Mouse (Mus musculus): Measurements from ENCODE around the gene Il12rb1.
"Not testable (repeated sequence)": the region's sequence is repeated elsewhere in the genome, so short reads cannot be mapped to it uniquely, and the experiment has no call there.

The Il12rb1 gene

GRCm38 (mm10) chr8:70801156-70801555, 7.1 kb upstream of the Il12rb1 start:
- no peak for DNase-seq (ENCODE audit: low spot score)

- no peak for DNase-seq (ENCODE audit: low spot score)
Observed at GRCm38 (mm10) chr8:70801830-70802229, 6.4 kb upstream of the Il12rb1 start.

DNA sequence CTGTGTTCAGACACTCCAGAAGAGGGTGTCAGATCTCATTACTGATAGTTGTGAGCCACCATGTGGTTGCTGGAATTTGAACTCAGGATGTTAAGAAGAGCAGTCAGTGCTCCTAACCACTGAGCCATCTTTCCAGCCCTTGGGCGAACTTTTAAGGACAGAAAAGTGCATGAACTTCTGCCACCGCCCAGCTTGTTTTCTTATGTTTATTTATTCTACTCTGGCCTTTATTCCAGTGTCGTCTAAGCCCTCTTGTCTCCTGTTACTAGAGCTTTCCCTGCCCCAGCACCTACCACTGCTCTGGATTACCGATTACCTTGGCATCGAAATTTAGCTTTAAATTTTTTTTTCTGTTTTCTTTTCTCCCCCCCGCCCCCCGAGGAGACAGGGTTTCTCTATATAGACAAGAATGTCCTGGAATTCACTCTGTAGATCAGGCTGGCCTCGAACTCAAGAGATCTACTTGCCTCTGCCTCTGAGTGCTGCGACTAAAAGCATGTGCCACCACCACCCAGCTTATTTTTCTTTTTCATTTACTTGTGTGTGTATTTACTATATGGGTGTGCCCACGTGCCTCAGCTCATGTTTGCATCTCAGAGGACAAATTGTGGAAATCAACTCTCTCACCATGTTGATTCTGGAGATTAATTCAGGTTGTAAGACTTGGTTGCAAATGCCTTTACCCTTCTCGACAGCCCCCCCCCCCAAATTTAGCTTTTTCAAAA, 5.3 kb upstream of the Il12rb1 start:
- DNase-seq (ENCODE audit: low spot score): no peak

- DNase-seq (ENCODE audit: low spot score): no peak
Observed at GRCm38 (mm10) chr8:70803761-70804480, 4.3 kb upstream of the Il12rb1 start.

DNA sequence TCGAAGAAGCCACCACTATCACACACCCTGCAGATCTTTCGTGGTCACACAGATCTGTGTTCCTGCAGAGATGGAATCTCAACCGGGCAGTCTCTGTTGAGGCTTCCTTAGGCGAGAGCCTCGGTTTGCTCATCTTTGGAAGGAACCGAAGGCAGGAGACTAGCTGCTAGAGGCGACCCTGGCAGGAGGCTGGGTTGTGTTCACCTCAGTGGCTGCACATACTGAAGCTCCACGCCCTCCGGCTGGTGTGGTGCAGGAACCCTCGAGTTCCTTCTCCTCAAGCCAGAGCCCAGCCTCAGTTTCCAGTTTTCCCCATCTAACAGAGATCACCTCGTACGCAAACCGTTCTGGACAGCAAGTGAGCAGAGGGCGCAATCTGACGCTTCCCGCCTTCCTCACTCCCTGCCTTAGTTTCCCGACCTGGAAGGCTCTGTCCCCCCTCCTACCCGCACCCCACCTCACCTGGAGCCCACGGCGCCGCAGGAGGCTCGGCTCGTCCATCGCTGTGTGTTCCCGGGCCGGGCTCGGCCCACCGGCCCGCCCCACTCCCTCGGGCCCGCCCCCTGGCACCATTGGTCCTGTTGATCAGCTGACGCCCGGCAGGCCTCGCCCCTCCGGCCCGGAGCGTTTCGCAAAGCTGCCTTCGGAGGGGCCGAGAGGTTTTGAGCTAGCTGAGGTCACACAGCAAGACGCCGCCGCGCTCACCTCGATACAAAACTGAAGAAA, 3.6 kb upstream of the Il12rb1 start, which contains the start of gene Mast3:
Gene Mast3 (minus strand): TSS at position 574 of the 726 bp plus-strand sequence.
- DNase-seq (ENCODE audit: low spot score): no peak

- DNase-seq (ENCODE audit: low spot score): no peak
Observed at GRCm38 (mm10) chr8:70806541-70806940, 1.7 kb upstream of the Il12rb1 start.

DNA sequence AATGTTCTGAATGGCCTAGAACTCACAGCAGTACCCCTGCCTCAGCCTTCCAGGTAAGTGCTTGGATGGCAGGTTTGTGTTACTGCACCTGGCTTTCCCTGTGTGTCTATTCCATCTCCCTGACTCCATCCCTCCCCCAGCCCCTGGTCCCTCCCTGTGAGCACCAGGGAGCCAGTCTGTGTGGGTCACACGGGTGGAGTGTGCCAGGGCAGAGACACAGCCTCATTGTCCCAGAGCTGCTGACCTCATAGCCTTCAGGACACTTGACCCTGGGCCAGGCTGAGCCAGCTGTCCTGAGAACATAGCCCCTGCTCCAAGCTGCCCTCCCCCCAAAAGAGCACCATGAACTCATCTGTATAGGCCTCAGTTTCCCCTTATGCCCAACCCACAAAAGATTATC, 945 bp upstream of the Il12rb1 start:
- no peak for DNase-seq (ENCODE audit: low spot score)

DNA sequence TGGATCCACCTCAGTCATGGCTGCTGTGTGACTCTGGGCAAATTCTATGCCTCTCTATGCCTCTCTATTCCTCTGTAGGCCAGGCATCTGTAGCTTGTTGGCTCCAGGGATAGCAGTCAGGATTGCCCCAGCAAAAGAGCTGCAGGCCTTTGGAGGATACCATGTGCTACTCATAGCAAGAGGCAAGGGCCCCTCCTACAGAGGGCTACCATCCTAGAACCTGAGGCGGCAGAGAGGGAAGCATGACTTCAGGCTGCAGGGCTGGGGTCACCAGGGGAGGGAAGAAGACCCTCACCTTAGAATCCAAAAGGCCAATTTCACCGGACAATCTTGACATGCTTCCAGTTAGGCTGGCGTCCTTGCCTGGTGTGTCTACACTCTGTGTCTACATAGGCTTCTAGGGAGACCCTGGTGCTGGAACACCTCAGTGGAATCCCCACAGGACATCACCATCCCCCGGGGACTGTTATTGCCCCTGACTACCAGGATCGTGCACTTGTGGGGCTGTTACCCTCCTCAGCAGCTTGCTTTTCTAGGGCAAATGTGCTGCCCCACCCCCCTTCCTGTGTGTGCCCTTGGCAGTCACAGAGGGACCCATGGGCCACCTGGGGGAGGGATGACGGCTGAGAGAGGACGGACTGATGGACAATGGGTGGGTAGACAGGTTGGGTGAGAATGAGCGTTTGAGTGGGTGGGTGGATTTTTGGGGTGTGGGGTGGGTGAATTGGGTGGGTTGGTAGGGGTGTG, 879 bp downstream of the Il12rb1 start:
- no peak for DNase-seq (ENCODE audit: low spot score)

DNA sequence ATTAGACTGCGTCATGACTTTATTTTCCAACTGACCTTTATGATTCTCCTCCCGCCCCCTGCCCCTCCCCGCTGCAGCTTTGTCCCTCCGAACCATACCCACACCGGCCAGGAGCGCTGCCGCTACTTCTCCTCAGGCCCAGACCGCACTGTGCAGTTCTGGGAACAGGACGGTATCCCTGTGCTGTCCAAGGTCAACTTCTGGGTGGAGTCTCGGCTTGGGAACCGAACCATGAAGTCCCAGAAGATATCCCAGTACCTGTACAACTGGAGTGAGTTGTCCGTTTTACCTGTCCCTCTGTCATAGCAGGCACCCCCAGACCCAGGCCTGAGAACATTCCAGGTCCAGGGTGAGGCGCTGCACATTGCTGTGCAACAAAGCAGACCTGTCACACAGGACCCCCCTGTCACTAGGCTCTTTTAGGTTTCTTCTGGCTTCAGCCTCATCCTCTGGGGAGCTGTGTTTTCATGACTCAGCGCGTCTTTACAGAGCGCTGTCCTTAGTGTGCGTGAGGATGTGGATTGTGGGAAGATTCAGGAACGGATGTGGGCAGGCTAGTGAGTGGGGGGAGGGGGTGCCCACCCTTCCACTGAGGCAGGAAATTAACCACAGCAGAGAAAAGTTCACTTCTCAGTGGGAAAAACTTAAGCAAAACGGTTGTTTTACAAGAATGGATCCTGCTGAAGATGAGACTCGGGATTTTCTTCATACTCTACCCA, 2.9 kb downstream of the Il12rb1 start:
- DNase-seq (ENCODE audit: low spot score): no peak

DNA sequence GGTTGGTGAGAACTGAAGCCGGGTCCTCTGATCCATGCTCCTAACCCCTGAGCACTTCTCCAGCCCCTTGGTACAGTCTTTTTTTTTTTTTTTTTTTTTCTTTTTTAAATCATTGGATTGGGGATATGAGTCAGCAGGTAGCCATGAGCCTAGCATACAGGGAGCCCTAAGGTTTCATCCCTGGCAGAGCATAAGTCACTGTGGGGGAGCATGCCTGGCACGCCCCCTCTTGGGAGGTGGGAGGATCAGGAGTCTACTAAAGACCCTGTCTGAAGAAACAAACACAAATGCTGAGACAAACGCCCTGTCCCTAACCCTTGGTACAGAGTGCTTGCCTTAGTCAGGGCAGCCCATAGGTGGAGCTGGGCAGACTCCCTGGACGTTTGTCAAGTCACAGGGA, 3.8 kb downstream of the Il12rb1 start:
- no peak for DNase-seq (ENCODE audit: low spot score)

- no peak for DNase-seq (ENCODE audit: low spot score)
Observed at GRCm38 (mm10) chr8:70812885-70813284, 4.6 kb downstream of the Il12rb1 start.

DNA sequence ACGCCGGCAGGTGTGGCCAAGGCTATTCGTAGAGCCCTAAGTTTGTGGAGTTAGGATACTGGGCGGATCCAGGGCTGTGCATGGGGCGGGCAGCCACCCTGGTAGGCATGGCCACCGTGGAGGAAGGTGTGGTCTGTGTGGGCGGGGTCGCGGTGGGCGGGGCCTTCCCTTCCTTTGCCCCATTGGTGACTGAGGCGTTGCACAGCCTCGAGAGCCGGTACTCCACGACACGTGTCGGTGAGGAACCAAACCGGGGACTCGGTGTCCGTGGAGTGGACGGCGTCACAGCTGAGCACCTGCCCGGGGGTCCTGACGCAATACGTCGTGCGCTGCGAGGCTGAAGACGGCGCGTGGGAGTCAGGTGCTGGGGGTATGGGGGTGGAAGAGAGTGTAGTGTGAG, 8.4 kb downstream of the Il12rb1 start:
- DNase-seq (ENCODE audit: low spot score): no peak

- no peak for DNase-seq (ENCODE audit: low spot score)
Observed at GRCm38 (mm10) chr8:70820101-70820935, 12.1 kb downstream of the Il12rb1 start.

GRCm38 (mm10) chr8:70821399-70821962, 13.2 kb downstream of the Il12rb1 start:
- no peak for DNase-seq (ENCODE audit: low spot score)

DNA sequence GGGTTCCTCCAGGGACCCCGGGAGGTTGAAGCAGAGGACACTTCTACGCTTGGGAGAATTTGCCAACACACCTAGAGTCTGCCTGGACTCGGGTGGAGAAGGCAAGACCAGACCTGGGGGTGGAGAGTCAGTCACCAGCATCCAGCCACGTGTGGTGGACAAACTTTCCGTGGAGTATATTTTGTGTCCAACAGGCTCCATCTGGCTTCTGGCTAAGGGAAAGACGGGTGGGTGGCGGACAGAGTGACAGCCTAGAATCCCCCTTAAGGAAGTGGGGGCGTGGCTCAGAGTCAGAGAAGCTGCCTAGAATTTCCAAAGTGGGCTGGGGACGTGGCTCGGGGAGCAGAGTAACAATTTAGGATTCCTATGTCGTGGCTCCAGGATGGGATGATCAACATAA, 13.7 kb downstream of the Il12rb1 start:
- no peak for DNase-seq (ENCODE audit: low spot score)

- not testable (repeated sequence) for DNase-seq (ENCODE audit: low spot score)
Observed at GRCm38 (mm10) chr8:70822594-70822993, 14.3 kb downstream of the Il12rb1 start.

DNA sequence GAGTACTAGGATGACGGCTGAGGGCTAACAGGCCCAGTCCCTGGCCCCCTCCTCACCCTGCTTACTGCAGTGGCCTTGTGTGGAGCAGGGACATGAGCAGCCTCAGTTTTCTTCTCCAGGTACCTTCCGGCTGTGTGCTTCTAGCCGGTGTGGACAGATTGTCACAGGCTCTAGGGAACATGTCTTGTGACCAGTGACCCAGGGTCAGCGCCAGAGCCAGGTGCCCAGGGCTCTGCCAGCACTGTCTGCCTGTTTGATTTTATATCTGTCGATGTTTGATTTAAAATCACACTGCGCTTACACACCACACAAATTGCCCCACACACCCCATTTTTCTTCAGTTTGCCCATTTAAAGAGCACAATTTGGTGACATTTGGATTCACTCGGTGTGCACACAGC, 15.6 kb downstream of the Il12rb1 start:
- DNase-seq (ENCODE audit: low spot score): no peak

GRCm38 (mm10) chr8:70825816-70826215, 17.6 kb downstream of the Il12rb1 start:
- DNase-seq (ENCODE audit: low spot score): no peak

GRCm38 (mm10) chr8:70827010-70827409, 18.8 kb downstream of the Il12rb1 start:
- DNase-seq (ENCODE audit: low spot score): no peak

DNA sequence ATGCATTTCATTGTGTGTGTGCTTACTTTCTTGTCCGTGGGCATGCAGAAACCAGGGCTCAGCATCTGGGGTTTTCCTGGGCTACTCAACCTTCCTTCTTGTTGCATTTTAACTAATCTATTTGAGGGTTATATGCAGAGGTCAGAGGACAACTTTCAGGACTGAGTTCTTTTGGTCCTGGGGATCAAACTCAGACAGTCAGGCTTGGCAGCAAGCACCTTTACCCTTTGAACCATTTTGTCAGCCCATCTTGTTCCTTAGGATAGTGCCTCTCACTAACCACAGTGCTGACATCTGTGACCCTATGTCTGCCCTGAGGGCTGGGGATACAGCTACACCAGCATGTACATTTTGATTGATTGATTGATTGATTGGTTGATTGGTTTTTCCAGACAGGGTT, 19.5 kb downstream of the Il12rb1 start:
- no peak for DNase-seq (ENCODE audit: low spot score)

Measured in left cerebral cortex, adult 11 months (tissue).